Mouse (Mus musculus): ENCODE measurements around the gene Rab7.
"Not testable (repeated sequence)": the region's sequence is repeated elsewhere in the genome, so short reads cannot be mapped to it uniquely, and the experiment has no call there.

Gene Rab7

GRCm38 (mm10) chr6:88054081-88054835 is 9.2 kb upstream of the Rab7 start:
- no peak for DNase-seq (ENCODE audit: low read depth, low spot score)

- DNase-seq (ENCODE audit: low read depth, low spot score), result no peak
Observed at GRCm38 (mm10) chr6:88053228-88054080, 8.4 kb upstream of the Rab7 start.

- DNase-seq (ENCODE audit: low read depth, low spot score), result no peak
Observed at GRCm38 (mm10) chr6:88051206-88051605, 6.1 kb upstream of the Rab7 start.

- no peak for DNase-seq (ENCODE audit: low read depth, low spot score)
Observed at GRCm38 (mm10) chr6:88049008-88049407, 3.9 kb upstream of the Rab7 start.

- DNase-seq (ENCODE audit: low read depth, low spot score), result no peak
Observed at GRCm38 (mm10) chr6:88047853-88048252, 2.8 kb upstream of the Rab7 start.

GRCm38 (mm10) chr6:88045406-88045766 is 316 bp upstream of the Rab7 start:
- no peak for DNase-seq (ENCODE audit: low read depth, low spot score)

GRCm38 (mm10) chr6:88044234-88044576 is 865 bp downstream of the Rab7 start:
- peak; percentile 8 for DNase-seq (ENCODE audit: low read depth, low spot score)

- no peak for DNase-seq (ENCODE audit: low read depth, low spot score)
Observed at GRCm38 (mm10) chr6:88042336-88042735, 2.7 kb downstream of the Rab7 start.

GRCm38 (mm10) chr6:88041221-88041620 is 3.8 kb downstream of the Rab7 start:
- no peak for DNase-seq (ENCODE audit: low read depth, low spot score)

GRCm38 (mm10) chr6:88039426-88039825 is 5.6 kb downstream of the Rab7 start:
- DNase-seq (ENCODE audit: low read depth, low spot score), result no peak

GRCm38 (mm10) chr6:88037471-88038045 is 7.5 kb downstream of the Rab7 start:
- no peak for DNase-seq (ENCODE audit: low read depth, low spot score)

- no peak for DNase-seq (ENCODE audit: low read depth, low spot score)
Observed at GRCm38 (mm10) chr6:88033504-88033903, 11.6 kb downstream of the Rab7 start.

- DNase-seq (ENCODE audit: low read depth, low spot score), result no peak
Observed at GRCm38 (mm10) chr6:88030432-88030831, 14.6 kb downstream of the Rab7 start.

GRCm38 (mm10) chr6:88027390-88027789 is 17.7 kb downstream of the Rab7 start:
- no peak for DNase-seq (ENCODE audit: low read depth, low spot score)

- no peak for DNase-seq (ENCODE audit: low read depth, low spot score)
Observed at GRCm38 (mm10) chr6:88023316-88023890, 21.7 kb downstream of the Rab7 start.

- DNase-seq (ENCODE audit: low read depth, low spot score), result no peak
Observed at GRCm38 (mm10) chr6:88019154-88019553, 25.9 kb downstream of the Rab7 start.

GRCm38 (mm10) chr6:88017821-88018220 is 27.2 kb downstream of the Rab7 start:
- DNase-seq (ENCODE audit: low read depth, low spot score), result no peak

- DNase-seq (ENCODE audit: low read depth, low spot score), result no peak
Observed at GRCm38 (mm10) chr6:88015797-88016196, 29.3 kb downstream of the Rab7 start.

GRCm38 (mm10) chr6:88013456-88013855 is 31.6 kb downstream of the Rab7 start:
- no peak for DNase-seq (ENCODE audit: low read depth, low spot score)

- DNase-seq (ENCODE audit: low read depth, low spot score), result no peak
Observed at GRCm38 (mm10) chr6:88012601-88013000, 32.5 kb downstream of the Rab7 start.

GRCm38 (mm10) chr6:88011106-88011505 is 34.0 kb downstream of the Rab7 start:
- DNase-seq (ENCODE audit: low read depth, low spot score), result not testable (repeated sequence)

- DNase-seq (ENCODE audit: low read depth, low spot score), result no peak
Observed at GRCm38 (mm10) chr6:88009209-88009608, 35.9 kb downstream of the Rab7 start.

Data from mesoderm, embryonic 11.5 days (tissue).